Mouse (Mus musculus): ENCODE data around the gene Dlec1. TPM values are rescaled to one million over a fixed set of nuclear protein-coding genes. Genes with fewer than 3 reads are reported as not detected.

Dlec1 gene
- polyA plus RNA-seq, 1 experiment from 2014 or later = 8.7 TPM

- DNase-seq (ENCODE audit: low read depth, low spot score) (peak; percentile 73), ATAC-seq (peak; percentile 17)
- no peak for TF ChIP-seq CTCF (IDR thresholded peaks at IDR 0.05)
- ChIA-PET CTCF (interaction anchor here (1.0 kb wide), 1 partner anchor 13 kb away, joined by 4 read pairs; the partner anchor contains the start of gene Dlec1), POLR2A (interaction anchor here (0.6 kb wide), 2 partner anchors 9 to 24 kb away, joined by 3 read pairs; no protein-coding TSS in a partner anchor)
- no peaks in the 10 kb centered on the region for H3K27me3 ChIP-seq
- in situ Hi-C loops (cut with MboI; ENCODE audit: low pct_unique_long_range_greater_than_20kb) = no loop called here
Measured at GRCm38 (mm10) chr9:119089437-119089836, 12.8 kb upstream of the Dlec1 start.

GRCm38 (mm10) chr9:119090462-119090861, 11.8 kb upstream of the Dlec1 start:
- DNase-seq (ENCODE audit: low read depth, low spot score) (no peak), ATAC-seq (no peak)
- no peak for TF ChIP-seq CTCF (IDR thresholded peaks at IDR 0.05)
- H3K27me3 ChIP-seq = no peaks in the 10 kb centered on the region
- POLR2A ChIA-PET = no interaction called here
- CTCF ChIA-PET = interaction anchor here (1.0 kb wide), 1 partner anchor 8 kb away, joined by 3 read pairs; no protein-coding TSS in a partner anchor
- in situ Hi-C loops (cut with MboI; ENCODE audit: low pct_unique_long_range_greater_than_20kb) = no loop called here

GRCm38 (mm10) chr9:119091581-119092310, 10.5 kb upstream of the Dlec1 start:
- no peak for DNase-seq (ENCODE audit: low read depth, low spot score)
- in situ Hi-C loops (cut with MboI; ENCODE audit: low pct_unique_long_range_greater_than_20kb) = no loop called here
- POLR2A ChIA-PET = interaction anchor here (1.5 kb wide), 1 partner anchor 8 kb away, joined by 4 read pairs; no protein-coding TSS in a partner anchor
- CTCF ChIA-PET = no interaction called here
- peak; percentile 58 for ATAC-seq
- no peaks in the 10 kb centered on the region for H3K27me3 ChIP-seq
- TF ChIP-seq CTCF (IDR thresholded peaks at IDR 0.05) = no peak

DNA sequence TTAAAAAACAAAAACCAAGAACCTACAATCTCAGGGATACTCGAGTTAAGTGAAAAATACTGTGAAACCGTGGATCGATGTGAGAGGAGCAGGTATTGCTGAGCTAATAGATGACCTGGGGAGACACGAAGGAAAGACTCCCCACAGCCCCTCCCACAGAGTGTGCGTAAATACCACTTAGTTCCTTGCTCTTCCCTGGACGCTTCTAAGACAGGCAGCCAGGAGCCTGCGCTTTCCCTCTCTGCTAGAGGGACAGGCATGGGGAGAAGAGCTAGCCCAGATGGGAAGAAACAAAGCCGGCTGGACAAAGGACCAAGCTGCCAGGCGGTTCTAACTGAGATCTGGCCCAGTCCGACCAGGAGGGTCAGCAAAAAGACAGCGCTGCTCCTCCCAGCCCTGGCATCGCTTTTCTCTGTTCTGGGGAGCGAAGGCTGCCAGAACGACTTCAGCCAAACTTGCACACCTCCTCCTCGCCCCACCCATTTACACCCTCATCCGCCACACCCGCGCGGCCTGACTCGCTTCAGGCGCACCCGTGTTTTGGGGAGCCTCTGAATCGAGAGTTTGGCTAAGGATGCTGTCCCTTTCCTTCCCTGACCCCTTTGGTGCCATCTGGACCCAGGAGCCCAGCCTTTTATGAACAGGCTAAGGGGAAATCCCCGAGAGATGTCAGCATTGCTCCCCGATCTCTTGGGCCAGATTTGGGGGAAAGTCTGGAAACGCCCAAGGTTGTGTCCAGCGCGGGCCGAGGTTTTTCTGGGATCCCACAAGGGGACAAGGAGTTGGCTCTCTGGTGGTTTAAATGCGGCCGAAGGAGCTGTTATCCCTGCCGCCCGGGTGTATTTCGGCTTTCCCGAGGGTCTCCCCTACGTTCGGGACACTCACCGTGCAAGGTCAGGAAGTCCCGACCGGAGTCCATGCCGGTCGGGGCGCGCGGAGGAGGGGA, 9.5 kb upstream of the Dlec1 start:
- no peak for DNase-seq (ENCODE audit: low read depth, low spot score)
- H3K27me3 ChIP-seq = no peaks in the 10 kb centered on the region

DNA sequence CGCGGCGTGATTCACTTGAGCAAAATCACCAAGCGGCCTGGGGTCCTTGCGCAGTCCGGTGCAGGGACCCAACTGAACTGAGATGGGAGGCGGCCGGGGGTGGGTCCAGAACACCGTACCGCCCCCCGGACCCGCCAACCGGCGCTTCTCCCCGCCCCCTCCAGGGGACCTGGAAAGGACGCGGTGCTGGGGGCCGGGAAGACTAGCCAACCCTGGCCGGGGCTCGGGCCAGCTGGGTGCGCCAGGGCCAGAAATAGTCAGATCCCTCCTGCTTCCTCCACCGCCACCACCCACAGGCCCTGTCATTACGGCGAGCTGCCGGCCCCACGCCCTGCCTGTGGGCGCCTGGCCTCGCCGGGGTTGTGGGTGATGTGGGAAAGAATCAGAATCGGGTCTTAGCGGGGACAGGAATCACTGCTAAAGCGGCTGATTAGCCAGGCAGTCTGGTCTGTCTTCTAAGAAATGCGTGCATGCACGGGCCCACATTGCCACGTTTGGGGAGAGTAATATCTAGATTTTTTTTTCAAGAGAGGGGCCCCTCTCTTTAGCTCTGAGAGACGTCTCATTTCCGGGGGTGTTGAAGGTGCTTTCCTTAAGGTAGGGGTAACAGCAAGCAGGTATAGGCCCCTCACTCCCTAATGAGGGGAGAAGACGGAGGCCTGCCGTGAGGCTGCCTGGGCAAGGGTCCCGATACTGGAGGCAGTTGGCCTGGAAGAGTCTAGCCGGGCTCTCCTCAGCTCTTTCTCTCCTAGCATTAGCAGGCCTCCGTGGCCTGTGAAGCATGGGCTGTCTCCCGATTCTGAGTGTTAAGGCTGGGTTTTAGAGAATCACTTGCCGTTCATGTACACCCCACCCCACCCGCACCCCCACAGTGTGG, 8.6 kb upstream of the Dlec1 start, which contains the start of gene Plcd1:
Gene Plcd1, minus strand, starts transcription at position 84 of the 877 bp plus-strand sequence.
- no peaks in the 10 kb centered on the region for H3K27me3 ChIP-seq
- ATAC-seq (peak; percentile 52), DNase-seq (ENCODE audit: low read depth, low spot score) (no peak)
- CTCF ChIA-PET = no interaction called here
- POLR2A ChIA-PET = interaction anchor here (0.8 to 1.5 kb wide), 3 partner anchors 9 to 68 kb away, joined by 3 to 4 read pairs (median 3); no protein-coding TSS in a partner anchor
- no peak for TF ChIP-seq CTCF (IDR thresholded peaks at IDR 0.05)
- in situ Hi-C loops (cut with MboI; ENCODE audit: low pct_unique_long_range_greater_than_20kb) = no loop called here

More for the DNA sequence above, 9.5 kb upstream of the Dlec1 start:
- POLR2A ChIA-PET = interaction anchor here (0.8 to 1.5 kb wide), 3 partner anchors 9 to 67 kb away, joined by 3 to 4 read pairs (median 3); no protein-coding TSS in a partner anchor
- CTCF ChIA-PET = no interaction called here
- ATAC-seq = no peak
- in situ Hi-C loops (cut with MboI; ENCODE audit: low pct_unique_long_range_greater_than_20kb) = no loop called here
- no peak for TF ChIP-seq CTCF (IDR thresholded peaks at IDR 0.05)

DNA sequence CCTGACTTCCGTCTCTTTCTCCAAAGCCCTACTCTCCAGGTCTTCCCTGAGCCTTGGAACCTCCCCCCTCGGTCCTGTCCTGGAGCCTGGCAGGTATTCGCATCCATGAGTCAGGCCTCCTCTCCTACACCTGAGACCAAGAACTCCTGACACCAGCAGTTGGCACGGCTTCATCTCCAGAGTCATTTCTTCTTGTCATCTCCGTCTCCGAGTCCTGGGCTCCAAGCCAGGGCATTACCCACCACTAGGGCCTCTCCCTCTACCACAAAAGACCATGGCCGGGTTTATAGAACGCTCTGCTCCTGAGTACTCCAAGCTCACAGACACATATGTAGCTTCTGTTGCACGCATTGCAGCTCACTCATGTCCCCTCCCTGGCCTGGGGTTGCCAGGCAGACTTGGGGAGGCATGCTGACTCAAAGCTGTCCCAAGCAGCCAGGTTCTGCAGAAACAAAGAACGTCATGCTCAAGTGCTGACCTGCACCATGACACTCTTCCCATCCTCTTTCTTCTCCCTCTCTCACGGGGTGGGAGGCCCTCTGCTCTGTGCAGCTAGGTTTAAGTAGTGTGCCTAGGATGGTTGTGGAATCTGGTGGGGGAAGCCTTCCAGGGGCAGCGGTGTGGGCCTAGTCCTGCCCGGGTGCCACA, 7.7 kb upstream of the Dlec1 start:
- TF ChIP-seq CTCF (IDR thresholded peaks at IDR 0.05) = no peak
- CTCF ChIA-PET = no interaction called here
- no peaks in the 10 kb centered on the region for H3K27me3 ChIP-seq
- in situ Hi-C loops (cut with MboI; ENCODE audit: low pct_unique_long_range_greater_than_20kb) = no loop called here
- ATAC-seq (no peak), DNase-seq (ENCODE audit: low read depth, low spot score) (no peak)
- POLR2A ChIA-PET = no interaction called here

DNA sequence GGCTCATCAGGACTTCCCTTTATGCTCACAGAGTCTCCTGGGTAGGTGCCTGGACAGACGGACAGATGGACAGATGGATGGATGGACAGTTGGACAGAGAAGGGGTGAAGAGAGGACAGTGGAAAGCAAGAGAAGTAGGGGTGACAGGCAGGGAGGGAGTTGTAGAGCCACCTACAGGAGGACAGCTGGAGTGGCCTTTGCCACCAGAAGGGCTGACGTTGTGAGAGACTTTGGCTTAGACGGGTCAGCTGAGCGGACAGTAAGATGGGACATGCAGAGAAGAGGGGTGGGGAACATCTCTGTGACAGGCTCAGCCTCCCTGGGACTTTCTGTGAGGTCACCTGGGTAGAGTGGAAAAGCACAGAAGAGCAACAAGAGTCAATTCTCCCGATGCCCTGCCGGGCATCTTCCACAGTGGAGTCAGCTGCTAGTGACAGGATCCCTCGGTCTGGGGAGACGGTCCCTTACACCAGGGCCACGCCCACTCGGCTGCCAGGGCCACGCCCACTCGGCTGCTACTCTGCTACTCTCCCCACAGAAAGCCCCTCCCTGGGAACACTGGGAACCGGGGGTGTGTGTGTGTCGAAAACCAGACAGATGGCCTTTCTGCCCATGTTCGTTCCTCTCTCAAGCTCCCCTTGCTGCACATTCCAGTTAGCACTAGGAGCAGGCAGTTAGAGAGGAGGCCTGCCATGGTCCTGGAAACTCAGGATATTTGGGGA, 1.9 kb upstream of the Dlec1 start:
- no peaks in the 10 kb centered on the region for H3K27me3 ChIP-seq
- ChIA-PET POLR2A (interaction anchor here (0.7 kb wide), 1 partner anchor 20 kb away, joined by 4 read pairs; no protein-coding TSS in a partner anchor), CTCF (no interaction called here)
- DNase-seq (ENCODE audit: low read depth, low spot score) = no peak
- in situ Hi-C loops (cut with MboI; ENCODE audit: low pct_unique_long_range_greater_than_20kb) = no loop called here
- no peak for ATAC-seq
- TF ChIP-seq CTCF (IDR thresholded peaks at IDR 0.05) = no peak

DNA sequence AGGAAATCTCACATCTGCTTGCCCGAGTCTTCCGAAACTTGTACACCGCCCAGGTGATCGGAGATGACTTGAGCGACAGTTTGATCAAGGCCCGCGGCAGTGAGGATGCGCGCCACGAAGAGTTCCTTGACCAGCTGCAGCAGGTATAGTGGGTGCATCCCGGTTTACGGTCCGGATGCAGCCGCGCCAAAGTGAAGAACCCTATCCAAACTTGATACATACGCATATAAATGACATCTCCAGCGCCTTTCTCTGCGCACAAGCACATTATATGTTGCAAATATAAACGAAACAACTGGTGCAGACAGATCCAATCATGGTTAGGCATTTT, 470 bp downstream of the Dlec1 start:
- TF ChIP-seq CTCF (IDR thresholded peaks at IDR 0.05) = no peak
- ChIA-PET CTCF (interaction anchor here (1.3 to 1.5 kb wide), 2 partner anchors 13 to 182 kb away, joined by 4 to 6 read pairs; no protein-coding TSS in a partner anchor), POLR2A (interaction anchor here (0.8 kb wide), 1 partner anchor 9 kb away, joined by 3 read pairs; the partner anchor contains the start of gene Plcd1)
- H3K27me3 ChIP-seq = no peaks in the 10 kb centered on the region
- in situ Hi-C loops (cut with MboI; ENCODE audit: low pct_unique_long_range_greater_than_20kb) = no loop called here
- DNase-seq (ENCODE audit: low read depth, low spot score) = no peak
- no peak for ATAC-seq

GRCm38 (mm10) chr9:119107566-119107965, 5.3 kb downstream of the Dlec1 start:
- TF ChIP-seq CTCF (IDR thresholded peaks at IDR 0.05) = peak; percentile 87
- DNase-seq (ENCODE audit: low read depth, low spot score) = no peak
- no peak for ATAC-seq
- in situ Hi-C loops (cut with MboI; ENCODE audit: low pct_unique_long_range_greater_than_20kb) = loop anchor here (5.0 kb wide), 1 partner anchor 90 kb away; no protein-coding TSS in a partner anchor
- POLR2A ChIA-PET = no interaction called here
- no peaks in the 10 kb centered on the region for H3K27me3 ChIP-seq
- CTCF ChIA-PET = interaction anchor here (0.8 to 1.5 kb wide), 4 partner anchors 10 to 125 kb away, joined by 3 to 4 read pairs (median 3); partner anchors contain the start of gene Gm47289

All from Patski (cell line).